Mouse (Mus musculus): ENCODE measurements at regions not wholly inside any gene's neighbourhood (a gene's known extent, or its start where the extent isn't known, plus 50 kb on each side); places are given as distances from the start of the nearest gene placed in this dataset.
"Not testable (repeated sequence)": the region's sequence is repeated elsewhere in the genome, so short reads cannot be mapped to it uniquely, and the experiment has no call there.

GRCm38 (mm10) chr10:8116821-8117220 is 160.8 kb upstream of the Tab2 start:
- no peaks in the 10 kb centered on the region for H3K9me3 ChIP-seq (ENCODE audit: control insufficient read depth, low read length)
- 90% methylated on average over 8 of the region's 8 CpGs for WGBS
- no peak overlapping the region for H3K4me2 ChIP-seq (ENCODE audit: low read depth, low read length)
- no peaks in the 10 kb centered on the region for H3K27me3 ChIP-seq (ENCODE audit: control insufficient read depth, insufficient read depth, low read length)
- H3K27ac ChIP-seq (ENCODE audit: low read depth, low read length), result no peak overlapping the region
- no peaks in the 10 kb centered on the region for H3K4me1 ChIP-seq (ENCODE audit: control insufficient read depth, insufficient read depth, low read length)
- no peaks in the 10 kb centered on the region for H3K36me3 ChIP-seq (ENCODE audit: control insufficient read depth, insufficient read depth, low read length)
- no peak overlapping the region for H3K4me3 ChIP-seq (ENCODE audit: low read depth, low read length)
- no peak for ATAC-seq (ENCODE audit: low read depth)
- no peak overlapping the region for H3K9ac ChIP-seq (replicated peaks; ENCODE audit: low read depth, low read length)

DNA sequence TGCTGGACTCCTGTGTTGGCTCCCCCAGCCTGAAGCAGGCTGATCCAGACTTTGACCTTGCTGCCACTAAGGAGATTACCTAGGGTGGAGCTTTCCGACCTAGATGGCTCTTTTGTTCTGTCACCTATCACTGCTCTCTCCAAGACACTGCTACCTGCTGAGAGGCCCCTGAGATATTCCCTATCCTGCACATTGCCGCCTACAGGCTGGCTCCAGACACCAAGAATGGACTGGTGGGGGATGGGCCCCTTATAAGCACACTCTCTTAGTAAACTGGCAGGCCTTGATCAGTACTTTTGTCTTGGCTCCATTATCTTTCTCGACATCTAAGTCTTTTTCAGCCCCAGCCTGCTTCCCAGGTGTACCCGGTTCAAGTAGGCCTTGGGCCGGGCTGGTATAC is 158.9 kb upstream of the Tab2 start:
- H3K36me3 ChIP-seq (ENCODE audit: control insufficient read depth, insufficient read depth, low read length); H3K4me2 ChIP-seq (ENCODE audit: low read depth, low read length); H3K4me3 ChIP-seq (ENCODE audit: low read depth, low read length); H3K9me3 ChIP-seq (ENCODE audit: control insufficient read depth, low read length); ATAC-seq (ENCODE audit: low read depth); H3K9ac ChIP-seq (replicated peaks; ENCODE audit: low read depth, low read length); H3K27ac ChIP-seq (ENCODE audit: low read depth, low read length); H3K27me3 ChIP-seq (ENCODE audit: control insufficient read depth, insufficient read depth, low read length); H3K4me1 ChIP-seq (ENCODE audit: control insufficient read depth, insufficient read depth, low read length): not testable (repeated sequence)
- WGBS, result 65% methylated on average over 5 of the region's 5 CpGs

DNA sequence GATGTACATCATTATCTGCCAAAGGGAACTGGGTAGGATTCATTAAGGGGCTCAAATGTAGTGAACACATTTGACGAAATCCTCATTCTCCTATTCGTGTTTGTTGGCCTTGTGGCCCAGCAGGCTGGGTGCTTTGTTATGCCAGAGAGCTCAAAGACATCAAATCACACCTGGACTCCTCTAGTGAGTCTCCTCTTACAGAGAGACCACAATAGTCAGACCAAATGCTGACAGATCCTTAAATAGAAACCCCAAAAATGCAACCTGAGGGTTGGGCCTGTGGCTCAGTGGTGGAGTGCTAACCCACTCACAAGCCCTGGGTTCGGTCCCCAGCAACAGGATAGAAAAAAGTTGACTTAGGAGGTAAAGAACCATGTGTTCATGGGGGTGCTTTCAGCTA is 158.5 kb upstream of the Tab2 start:
- no peaks in the 10 kb centered on the region for H3K36me3 ChIP-seq (ENCODE audit: control insufficient read depth, insufficient read depth, low read length)
- 63% methylated on average over 3 of the region's 3 CpGs for WGBS
- no peak overlapping the region for H3K4me3 ChIP-seq (ENCODE audit: low read depth, low read length)
- ATAC-seq (ENCODE audit: low read depth), result no peak
- no peaks in the 10 kb centered on the region for H3K4me1 ChIP-seq (ENCODE audit: control insufficient read depth, insufficient read depth, low read length)
- no peak overlapping the region for H3K27ac ChIP-seq (ENCODE audit: low read depth, low read length)
- H3K4me2 ChIP-seq (ENCODE audit: low read depth, low read length), result no peak overlapping the region
- no peak overlapping the region for H3K9ac ChIP-seq (replicated peaks; ENCODE audit: low read depth, low read length)
- no peaks in the 10 kb centered on the region for H3K27me3 ChIP-seq (ENCODE audit: control insufficient read depth, insufficient read depth, low read length)
- H3K9me3 ChIP-seq (ENCODE audit: control insufficient read depth, low read length), result no peaks in the 10 kb centered on the region

GRCm38 (mm10) chr10:8100489-8100888 is 144.5 kb upstream of the Tab2 start:
- no peak for ATAC-seq (ENCODE audit: low read depth)
- no peak overlapping the region for H3K9ac ChIP-seq (replicated peaks; ENCODE audit: low read depth, low read length)
- H3K27me3 ChIP-seq (ENCODE audit: control insufficient read depth, insufficient read depth, low read length), result no peaks in the 10 kb centered on the region
- 84% methylated on average over 6 of the region's 6 CpGs for WGBS
- H3K36me3 ChIP-seq (ENCODE audit: control insufficient read depth, insufficient read depth, low read length), result no peaks in the 10 kb centered on the region
- H3K9me3 ChIP-seq (ENCODE audit: control insufficient read depth, low read length), result 0 out of 2 replicates have a peak, but pooled peaks cover 3% of the 10 kb centered on the region
- no peak overlapping the region for H3K4me3 ChIP-seq (ENCODE audit: low read depth, low read length)
- no peak overlapping the region for H3K4me2 ChIP-seq (ENCODE audit: low read depth, low read length)
- H3K4me1 ChIP-seq (ENCODE audit: control insufficient read depth, insufficient read depth, low read length), result no peaks in the 10 kb centered on the region
- no peak overlapping the region for H3K27ac ChIP-seq (ENCODE audit: low read depth, low read length)

- H3K9me3 ChIP-seq (ENCODE audit: control insufficient read depth, low read length), result 0 out of 2 replicates have a peak, but pooled peaks cover 3% of the 10 kb centered on the region
- 23% methylated on average over 2 of the region's 2 CpGs for WGBS
- no peak overlapping the region for H3K4me3 ChIP-seq (ENCODE audit: low read depth, low read length)
- H3K9ac ChIP-seq (replicated peaks; ENCODE audit: low read depth, low read length), result no peak overlapping the region
- H3K36me3 ChIP-seq (ENCODE audit: control insufficient read depth, insufficient read depth, low read length), result no peaks in the 10 kb centered on the region
- no peak overlapping the region for H3K27ac ChIP-seq (ENCODE audit: low read depth, low read length)
- no peak for ATAC-seq (ENCODE audit: low read depth)
- no peaks in the 10 kb centered on the region for H3K4me1 ChIP-seq (ENCODE audit: control insufficient read depth, insufficient read depth, low read length)
- no peaks in the 10 kb centered on the region for H3K27me3 ChIP-seq (ENCODE audit: control insufficient read depth, insufficient read depth, low read length)
- H3K4me2 ChIP-seq (ENCODE audit: low read depth, low read length), result no peak overlapping the region
Observed at GRCm38 (mm10) chr10:8095924-8096323, 139.9 kb upstream of the Tab2 start.

DNA sequence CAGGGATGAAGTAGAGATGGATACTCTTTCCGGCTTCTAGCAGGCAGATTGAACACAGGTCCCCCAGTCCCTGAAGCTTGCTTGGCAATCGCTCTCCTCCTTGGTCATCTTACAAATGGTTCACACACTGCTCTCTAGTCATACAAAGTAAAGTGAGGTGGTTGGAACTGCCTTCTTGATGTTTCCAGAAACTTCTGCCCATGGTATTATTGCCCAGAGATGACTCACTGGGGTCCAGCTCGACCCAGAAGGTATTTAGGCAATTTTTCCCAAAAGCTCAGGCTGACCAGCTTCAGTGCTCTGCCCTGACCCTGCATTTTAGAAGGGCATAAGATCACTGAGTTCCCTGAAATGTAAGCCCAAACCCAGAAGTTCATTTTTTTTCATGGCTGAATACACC is 139.2 kb upstream of the Tab2 start:
- Histone ChIP-seq H3K9ac (replicated peaks; ENCODE audit: low read depth, low read length) (no peak overlapping the region), H3K4me1 (ENCODE audit: control insufficient read depth, insufficient read depth, low read length) (no peaks in the 10 kb centered on the region), H3K4me3 (ENCODE audit: low read depth, low read length) (no peak overlapping the region), H3K4me2 (ENCODE audit: low read depth, low read length) (no peak overlapping the region), H3K9me3 (ENCODE audit: control insufficient read depth, low read length) (0 out of 2 replicates have a peak, but pooled peaks cover 3% of the 10 kb centered on the region), H3K36me3 (ENCODE audit: control insufficient read depth, insufficient read depth, low read length) (no peaks in the 10 kb centered on the region), H3K27ac (ENCODE audit: low read depth, low read length) (no peak overlapping the region), H3K27me3 (ENCODE audit: control insufficient read depth, insufficient read depth, low read length) (no peaks in the 10 kb centered on the region)
- ATAC-seq (ENCODE audit: low read depth), result no peak
- 81% methylated on average over 3 of the region's 3 CpGs for WGBS

DNA sequence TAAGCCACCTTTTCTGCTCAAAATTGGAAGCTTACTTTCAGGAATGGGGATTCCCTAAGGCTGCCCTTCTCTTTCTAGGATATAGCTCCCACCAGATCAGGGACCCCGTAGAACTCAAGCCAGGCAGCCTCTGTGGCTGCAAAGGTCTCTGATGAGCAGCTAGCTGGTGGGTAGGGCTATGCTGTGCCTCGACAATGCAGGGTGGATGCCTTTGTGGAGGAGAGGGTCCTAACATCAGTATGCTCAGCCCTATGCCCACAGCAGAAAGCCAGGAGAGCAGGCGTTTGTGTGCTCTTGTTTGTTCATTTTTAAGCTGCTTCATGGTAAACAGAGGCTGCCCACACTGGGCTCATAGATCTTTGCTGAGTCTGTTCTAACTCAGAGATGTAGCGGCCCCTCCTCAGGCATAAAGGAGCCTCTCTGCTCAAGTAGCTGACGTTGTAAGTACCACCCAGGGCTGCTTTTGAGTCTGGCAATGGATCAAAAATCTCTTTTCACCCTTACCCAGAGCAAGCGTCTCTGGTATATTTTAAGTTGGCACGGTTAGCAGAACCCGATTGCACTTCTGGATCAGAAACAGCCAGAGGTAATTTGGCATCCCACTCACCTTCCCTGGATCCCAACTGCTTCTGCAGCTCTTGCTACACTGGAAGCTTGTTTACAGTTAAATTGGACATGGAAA is 136.0 kb upstream of the Tab2 start:
- Histone ChIP-seq H3K4me3 (ENCODE audit: low read depth, low read length) (no peak overlapping the region), H3K9me3 (ENCODE audit: control insufficient read depth, low read length) (no peaks in the 10 kb centered on the region), H3K4me1 (ENCODE audit: control insufficient read depth, insufficient read depth, low read length) (no peaks in the 10 kb centered on the region), H3K36me3 (ENCODE audit: control insufficient read depth, insufficient read depth, low read length) (no peaks in the 10 kb centered on the region), H3K27me3 (ENCODE audit: control insufficient read depth, insufficient read depth, low read length) (no peaks in the 10 kb centered on the region), H3K27ac (ENCODE audit: low read depth, low read length) (no peak overlapping the region), H3K4me2 (ENCODE audit: low read depth, low read length) (no peak overlapping the region), H3K9ac (replicated peaks; ENCODE audit: low read depth, low read length) (no peak overlapping the region)
- ATAC-seq (ENCODE audit: low read depth), result no peak
- 59% methylated on average over 8 of the region's 8 CpGs for WGBS

GRCm38 (mm10) chr10:8089296-8089695 is 133.3 kb upstream of the Tab2 start:
- 6% methylated on average over 9 of the region's 9 CpGs for WGBS
- Histone ChIP-seq H3K9ac (replicated peaks; ENCODE audit: low read depth, low read length) (no peak overlapping the region), H3K27ac (ENCODE audit: low read depth, low read length) (no peak overlapping the region), H3K36me3 (ENCODE audit: control insufficient read depth, insufficient read depth, low read length) (no peaks in the 10 kb centered on the region), H3K4me1 (ENCODE audit: control insufficient read depth, insufficient read depth, low read length) (no peaks in the 10 kb centered on the region), H3K4me3 (ENCODE audit: low read depth, low read length) (no peak overlapping the region), H3K4me2 (ENCODE audit: low read depth, low read length) (no peak overlapping the region), H3K9me3 (ENCODE audit: control insufficient read depth, low read length) (no peaks in the 10 kb centered on the region), H3K27me3 (ENCODE audit: control insufficient read depth, insufficient read depth, low read length) (no peaks in the 10 kb centered on the region)
- ATAC-seq (ENCODE audit: low read depth), result no peak

- H3K4me3 ChIP-seq (ENCODE audit: low read depth, low read length), result no peak overlapping the region
- WGBS, result 79% methylated on average over 3 of the region's 3 CpGs
- H3K9ac ChIP-seq (replicated peaks; ENCODE audit: low read depth, low read length), result no peak overlapping the region
- H3K27ac ChIP-seq (ENCODE audit: low read depth, low read length), result no peak overlapping the region
- H3K27me3 ChIP-seq (ENCODE audit: control insufficient read depth, insufficient read depth, low read length), result no peaks in the 10 kb centered on the region
- H3K9me3 ChIP-seq (ENCODE audit: control insufficient read depth, low read length), result no peaks in the 10 kb centered on the region
- no peaks in the 10 kb centered on the region for H3K36me3 ChIP-seq (ENCODE audit: control insufficient read depth, insufficient read depth, low read length)
- H3K4me2 ChIP-seq (ENCODE audit: low read depth, low read length), result no peak overlapping the region
- H3K4me1 ChIP-seq (ENCODE audit: control insufficient read depth, insufficient read depth, low read length), result no peaks in the 10 kb centered on the region
- ATAC-seq (ENCODE audit: low read depth), result no peak
Observed at GRCm38 (mm10) chr10:8088737-8089136, 132.7 kb upstream of the Tab2 start.
